Mouse (Mus musculus) T-cell, adult 2 months (primary cell): ENCODE data around the gene Apoc3.
A peak's percentile ranks its signal among the peaks of the same experiment; 100 is the strongest.

Experiments
- DNase-seq: peaks from one replicate; pipeline ENCODE4 v3.0.0; 2022; ENCODE audit warnings: low spot score

Apoc3 gene

GRCm38 (mm10) chr9:46235596-46235648 lies at the start of gene Apoc3:
TSS of gene Apoc3 (minus strand) at chr9:46235636.
- DNase-seq: no peak

GRCm38 (mm10) chr9:46282631-46283436 lies 47.4 kb upstream of the Apoc3 start, which contains the start of gene Bud13:
TSS of gene Bud13 (plus strand) at chr9:46283008.
- peak; percentile 93 for DNase-seq

DNA sequence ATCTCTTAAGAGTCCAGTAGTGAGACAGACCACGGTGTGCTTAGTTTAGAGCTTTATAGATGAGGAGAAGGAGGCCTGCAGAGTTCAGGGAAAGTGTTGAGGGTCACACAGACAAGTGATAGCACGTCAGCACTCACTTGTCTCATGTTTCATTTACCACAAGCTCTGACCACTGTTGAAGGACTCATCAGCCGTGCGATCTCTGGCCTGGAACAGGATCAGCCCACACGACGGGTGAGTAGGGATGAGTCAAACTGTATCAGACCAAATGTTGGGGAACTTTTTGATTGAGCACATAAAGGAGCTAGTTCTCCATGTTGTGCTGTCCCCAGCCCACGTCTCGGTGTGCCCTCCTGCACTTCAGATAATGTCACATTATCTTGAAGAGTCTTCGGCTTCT lies 39.1 kb upstream of the Apoc3 start:
- DNase-seq: no peak

GRCm38 (mm10) chr9:46272677-46273454 lies 37.4 kb upstream of the Apoc3 start, which contains the start of gene Zpr1:
TSS of gene Zpr1 (plus strand) at chr9:46273064.
- DNase-seq: peak; percentile 92

- peak; percentile 74 for DNase-seq
Measured at GRCm38 (mm10) chr9:46272070-46272469, 36.6 kb upstream of the Apoc3 start.

- no peak for DNase-seq
Measured at GRCm38 (mm10) chr9:46270782-46271181, 35.3 kb upstream of the Apoc3 start.

DNA sequence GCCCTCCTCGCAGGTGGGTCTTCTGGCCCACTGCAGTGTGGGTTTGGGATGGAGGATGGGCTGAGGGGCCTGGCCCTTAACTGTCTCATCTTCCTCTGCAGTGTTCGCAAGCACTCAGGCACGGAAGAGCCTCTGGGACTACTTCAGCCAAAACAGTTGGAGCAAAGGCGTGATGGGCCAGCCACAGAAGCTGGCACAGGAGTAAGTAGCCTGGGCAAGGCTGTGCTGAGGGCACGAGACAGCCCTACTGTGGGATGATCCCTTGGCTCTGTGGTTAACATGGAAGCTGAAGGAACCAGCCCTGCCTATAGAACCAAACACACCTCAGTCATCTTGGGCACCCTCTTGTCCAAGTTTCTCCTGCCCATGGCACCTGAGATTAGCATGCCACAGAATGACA lies 33.7 kb upstream of the Apoc3 start:
- DNase-seq: no peak

DNA sequence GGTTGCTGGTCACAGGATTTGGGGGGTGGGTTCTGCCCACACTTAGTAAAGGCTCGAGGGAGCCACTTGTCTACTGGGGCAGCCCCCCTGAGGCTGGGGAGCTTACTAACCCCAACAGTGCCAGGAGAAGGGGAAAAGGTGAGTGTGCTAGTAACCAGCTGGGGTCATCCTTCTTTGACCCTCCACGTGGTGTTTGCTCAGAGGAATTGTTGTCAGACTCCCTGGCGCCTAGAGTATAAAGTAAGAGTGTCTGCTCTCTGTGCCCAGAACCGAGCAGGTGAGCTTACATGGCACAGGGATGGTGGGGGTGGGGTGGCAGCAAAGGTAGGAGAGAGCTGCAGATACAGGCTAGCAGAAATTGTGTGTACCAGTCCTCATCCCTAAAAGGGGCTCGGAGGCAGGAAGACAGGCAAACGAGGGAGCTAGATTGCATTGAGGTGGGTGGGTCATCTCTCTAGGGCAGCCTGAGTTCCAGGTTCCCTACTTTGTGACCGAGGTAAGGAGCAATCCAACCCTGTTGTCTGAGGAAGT lies 33.0 kb upstream of the Apoc3 start, which contains the start of gene Apoa5:
Gene Apoa5, plus strand, starts transcription at position 291 of the 531 bp plus-strand sequence.
- no peak for DNase-seq

DNA sequence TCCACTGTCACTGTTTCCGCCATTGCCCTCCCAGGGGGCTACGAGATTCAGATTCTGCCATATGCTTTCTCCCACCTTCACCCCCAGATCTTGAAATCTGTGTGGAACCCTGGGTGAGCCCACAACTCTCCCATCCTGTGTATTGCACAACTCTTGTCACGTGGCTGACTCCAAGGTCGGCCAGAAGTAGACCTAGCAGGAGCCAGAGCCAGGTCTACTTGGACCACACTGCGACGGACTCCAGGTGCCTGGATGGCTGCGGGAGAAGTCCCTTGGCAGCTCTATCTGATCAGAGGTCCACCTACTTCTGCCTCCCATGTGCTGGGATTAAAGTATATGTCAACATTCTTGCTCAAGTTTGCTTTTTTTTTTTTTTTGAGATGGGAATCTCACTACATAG lies 25.7 kb upstream of the Apoc3 start:
- no peak for DNase-seq

GRCm38 (mm10) chr9:46259111-46259510 lies 23.7 kb upstream of the Apoc3 start:
- no peak for DNase-seq

GRCm38 (mm10) chr9:46257546-46257945 lies 22.1 kb upstream of the Apoc3 start:
- no peak for DNase-seq

- no peak for DNase-seq
Measured at GRCm38 (mm10) chr9:46256658-46257385, 21.4 kb upstream of the Apoc3 start.

GRCm38 (mm10) chr9:46256177-46256576 lies 20.7 kb upstream of the Apoc3 start:
- DNase-seq: no peak

DNA sequence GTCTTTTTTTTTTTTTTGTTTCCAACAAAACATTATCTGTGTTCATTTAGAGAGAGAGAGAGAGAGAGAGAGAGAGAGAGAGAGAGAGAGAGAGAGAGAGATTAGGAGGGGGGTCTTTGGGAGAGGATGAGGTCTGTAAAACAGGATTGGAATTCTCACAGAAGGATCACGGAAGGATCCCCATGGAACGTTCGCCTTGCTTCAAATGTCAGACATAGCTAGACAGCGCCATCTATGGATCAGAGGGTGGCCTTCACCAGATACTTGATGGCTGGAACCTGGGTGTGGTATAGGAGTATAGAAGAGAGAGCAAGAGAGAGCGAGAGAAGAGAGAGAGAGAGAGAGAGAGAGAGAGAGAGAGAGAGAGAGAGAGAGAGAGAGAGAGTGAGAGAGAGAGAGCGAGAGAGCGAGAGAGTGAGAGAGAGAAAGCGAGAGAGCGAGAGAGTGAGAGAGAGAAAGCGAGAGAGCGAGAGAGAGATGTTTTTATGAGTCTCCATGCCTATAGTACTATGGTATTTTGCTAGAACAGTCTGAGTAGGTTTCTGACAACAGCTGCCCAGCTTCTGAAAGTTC lies 11.4 kb upstream of the Apoc3 start:
- DNase-seq: peak; percentile 16

GRCm38 (mm10) chr9:46243584-46243983 lies 8.1 kb upstream of the Apoc3 start:
- no peak for DNase-seq

DNA sequence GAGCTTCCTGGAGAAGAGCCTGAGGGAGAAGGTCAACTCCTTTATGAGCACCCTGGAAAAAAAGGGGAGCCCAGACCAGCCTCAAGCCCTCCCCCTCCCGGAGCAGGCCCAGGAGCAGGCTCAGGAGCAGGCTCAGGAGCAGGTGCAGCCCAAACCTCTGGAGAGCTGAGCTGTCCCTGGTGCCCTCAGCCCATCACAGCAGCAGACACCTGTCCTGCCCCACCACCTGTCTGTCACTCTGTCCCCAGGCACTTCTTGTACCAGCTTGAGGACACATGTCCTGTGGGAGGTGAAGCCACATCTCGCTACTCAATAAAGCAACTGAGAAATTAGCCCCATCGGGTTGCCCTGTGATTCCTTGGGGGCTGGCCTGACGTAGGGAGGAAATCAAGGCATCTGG lies 7.7 kb upstream of the Apoc3 start:
- DNase-seq: no peak

GRCm38 (mm10) chr9:46241818-46242217 lies 6.4 kb upstream of the Apoc3 start:
- no peak for DNase-seq

DNA sequence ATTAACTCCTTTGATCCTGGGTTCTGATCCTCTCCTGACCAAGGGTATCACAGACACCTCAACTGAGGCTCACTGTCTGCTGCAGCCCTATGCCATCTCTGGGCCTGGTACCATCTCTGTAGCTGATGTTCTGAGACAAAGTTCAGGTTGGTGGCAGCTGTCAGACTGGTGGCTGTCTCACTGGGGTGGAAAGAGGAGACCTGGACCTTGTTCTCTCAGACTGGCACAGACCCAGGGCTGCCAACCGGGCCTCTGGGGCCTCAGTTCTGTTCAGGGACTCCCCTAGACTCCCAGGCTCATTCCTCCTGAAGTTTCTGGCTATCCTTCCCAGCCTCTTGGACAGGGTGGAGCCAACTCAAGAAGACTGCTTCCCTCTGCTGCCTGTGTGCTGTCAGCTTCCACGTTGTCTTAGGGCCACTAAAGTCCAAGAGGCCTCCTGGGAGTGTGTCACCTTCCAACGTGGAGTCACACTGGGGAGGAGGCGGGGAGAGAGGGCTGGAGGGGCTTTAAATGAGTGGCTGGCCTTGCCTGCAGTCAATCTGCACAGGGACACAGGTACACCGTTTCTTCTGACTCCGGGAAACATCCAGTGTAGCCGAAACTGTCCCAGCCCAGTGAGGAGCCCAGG lies 5.2 kb upstream of the Apoc3 start, which contains the start of gene Apoa4:
Gene Apoa4, plus strand, starts transcription at position 171 of the 628 bp plus-strand sequence.
- no peak for DNase-seq

GRCm38 (mm10) chr9:46238850-46239249 lies 3.4 kb upstream of the Apoc3 start:
- DNase-seq: no peak

- no peak for DNase-seq
Measured at GRCm38 (mm10) chr9:46235649-46236048, 213 bp upstream of the Apoc3 start.

DNA sequence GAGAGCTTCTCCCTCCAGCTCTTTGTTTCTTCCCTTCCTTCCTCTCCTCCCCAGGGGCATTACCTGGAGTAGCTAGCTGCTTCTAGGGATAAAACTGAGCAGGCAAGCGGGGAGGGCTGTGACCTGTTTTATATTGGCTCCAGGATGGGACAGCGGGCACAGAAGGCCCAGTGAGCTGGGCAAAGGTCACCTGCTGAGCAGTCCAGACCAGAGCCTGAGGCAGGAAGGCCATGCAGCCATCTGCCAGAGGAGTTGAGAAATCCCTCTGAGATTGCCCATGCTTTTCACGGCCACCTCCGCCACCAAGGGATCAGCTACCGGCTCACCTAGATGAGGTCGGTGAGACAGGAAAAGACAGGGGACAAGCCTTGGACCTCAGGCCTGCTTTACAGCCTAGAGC lies 240 bp downstream of the Apoc3 start:
- DNase-seq: no peak

GRCm38 (mm10) chr9:46230450-46230975 lies 4.9 kb downstream of the Apoc3 start:
- DNase-seq: no peak
